Mouse (Mus musculus) megakaryocyte-erythroid progenitor cell, adult 5-6 weeks (primary cell): Measurements from ENCODE around the gene Ccser1. TPM values are rescaled to one million over a fixed set of nuclear protein-coding genes. Genes with fewer than 3 reads are reported as not detected.

Experiments used
- ATAC-seq: replicated peaks from 2 replicates; pipeline ENCODE4 v1.8.0; 2016; ENCODE audit warnings: mild to moderate bottlenecking, inconsistent platforms; ENCODE audit not compliant: severe bottlenecking, poor library complexity, low FRiP score, low TSS enrichment
- total RNA-seq, 2 experiments: library from RNA; stranded (forward) in 1 of 2; stranded (reverse) in 1 of 2; fragments of 200-1000, 215-1000 nt in 1 of 2; fragments of >200 nt in 1 of 2; fragmentation: Nextera tagmentation in 1 of 2; gene quantifications; 2 replicates each; pipeline ENCODE4 v1.2.3; 2014 to 2017

The Ccser1 gene
- not detected in 2 replicates for total RNA-seq (2014; fragmentation: Nextera tagmentation)
- 1.1 TPM in 1 of 2 replicates, not detected in the other for total RNA-seq (2017)

- peak; percentile 69 for ATAC-seq
Observed at GRCm38 (mm10) chr6:61179949-61180755, at the start of gene Ccser1. Gene Ccser1 (plus strand): TSS chr6:61180324.

- no peak for ATAC-seq
Observed at GRCm38 (mm10) chr6:61136436-61136835, 43.7 kb upstream of the Ccser1 start.

- no peak for ATAC-seq
Observed at GRCm38 (mm10) chr6:61143031-61143430, 37.1 kb upstream of the Ccser1 start.

GRCm38 (mm10) chr6:61152924-61153323, 27.2 kb upstream of the Ccser1 start:
- no peak for ATAC-seq

- ATAC-seq = no peak
Observed at GRCm38 (mm10) chr6:61154654-61155053, 25.5 kb upstream of the Ccser1 start.

GRCm38 (mm10) chr6:61155059-61155629, 25.0 kb upstream of the Ccser1 start:
- no peak for ATAC-seq

GRCm38 (mm10) chr6:61155718-61156117, 24.4 kb upstream of the Ccser1 start:
- no peak for ATAC-seq

GRCm38 (mm10) chr6:61162117-61162516, 18.0 kb upstream of the Ccser1 start:
- no peak for ATAC-seq

GRCm38 (mm10) chr6:61166891-61167290, 13.2 kb upstream of the Ccser1 start:
- no peak for ATAC-seq

- ATAC-seq = no peak
Observed at GRCm38 (mm10) chr6:61176126-61176525, 4.0 kb upstream of the Ccser1 start.

GRCm38 (mm10) chr6:61177476-61177875, 2.6 kb upstream of the Ccser1 start:
- no peak for ATAC-seq

- no peak for ATAC-seq
Observed at GRCm38 (mm10) chr6:61179641-61179948, 529 bp upstream of the Ccser1 start.

GRCm38 (mm10) chr6:61180756-61181191, 650 bp downstream of the Ccser1 start:
- ATAC-seq = peak; percentile 39

- no peak for ATAC-seq
Observed at GRCm38 (mm10) chr6:61189029-61189428, 8.9 kb downstream of the Ccser1 start.

- ATAC-seq = no peak
Observed at GRCm38 (mm10) chr6:61191597-61192386, 11.7 kb downstream of the Ccser1 start.

GRCm38 (mm10) chr6:61203344-61203743, 23.2 kb downstream of the Ccser1 start:
- ATAC-seq = no peak

- ATAC-seq = no peak
Observed at GRCm38 (mm10) chr6:61206042-61206441, 25.9 kb downstream of the Ccser1 start.

- no peak for ATAC-seq
Observed at GRCm38 (mm10) chr6:61206619-61207018, 26.5 kb downstream of the Ccser1 start.

- ATAC-seq = no peak
Observed at GRCm38 (mm10) chr6:61210061-61210737, 30.1 kb downstream of the Ccser1 start.

GRCm38 (mm10) chr6:61215705-61216104, 35.6 kb downstream of the Ccser1 start:
- ATAC-seq = no peak
